Mouse (Mus musculus) midbrain, postnatal 0 days (tissue): Measurements from ENCODE around the gene Mboat2. TPM values are rescaled to one million over a fixed set of nuclear protein-coding genes. Genes with fewer than 3 reads are reported as not detected.
A peak's percentile ranks its signal among the peaks of the same experiment; 100 is the strongest.

Source experiments
- ATAC-seq: fragments of 200-750 bp; cut with Nextera tagmentation; 2 replicates; pipeline ENCODE4 v1.8.0; 2017; ENCODE audit warnings: moderate number of reproducible peaks, mild to moderate bottlenecking, moderate TSS enrichment, moderate library complexity; ENCODE audit not compliant: low FRiP score
- DNase-seq: peaks from one replicate; pipeline ENCODE4 v3.0.0-alpha.2; 2015; ENCODE audit warnings: low spot score
- H3K27ac ChIP-seq: fragments of 300-500 bp; sonication (generic); 2 replicates; pipeline ENCODE4 v1.5.1; 2014; ENCODE audit warnings: low read depth, mild to moderate bottlenecking, low read length, mixed read lengths
- H3K27me3 ChIP-seq: fragments of 300-500 bp; sonication (generic); 2 replicates; pipeline ENCODE4 v1.6.1; 2014; ENCODE audit warnings: low read length, control low read depth, mixed read lengths; ENCODE audit not compliant: insufficient read depth
- H3K36me3 ChIP-seq: fragments of 300-500 bp; sonication (generic); 2 replicates; pipeline ENCODE4 v1.6.1; 2014; ENCODE audit warnings: low read length, control low read depth, mixed read lengths; ENCODE audit not compliant: insufficient read depth
- H3K4me1 ChIP-seq: fragments of 300-500 bp; sonication (generic); 2 replicates; pipeline ENCODE4 v1.6.1; 2014; ENCODE audit warnings: mild to moderate bottlenecking, control low read depth, antibody characterized with exemption, low read length, mixed read lengths; ENCODE audit not compliant: insufficient read depth
- H3K4me2 ChIP-seq: fragments of 300-500 bp; sonication (generic); 2 replicates; pipeline ENCODE4 v1.6.1; 2014; ENCODE audit warnings: low read depth, mild to moderate bottlenecking, low read length, mixed read lengths; ENCODE audit not compliant: poor library complexity, severe bottlenecking
- H3K4me3 ChIP-seq: fragments of 300-500 bp; sonication (generic); 2 replicates; pipeline ENCODE4 v1.5.1; 2014; ENCODE audit warnings: low read depth, mild to moderate bottlenecking, low read length, moderate library complexity
- H3K9ac ChIP-seq: fragments of 300-500 bp; sonication (generic); replicated peaks from 2 replicates; pipeline ENCODE4 v1.6.1; 2014; ENCODE audit warnings: mild to moderate bottlenecking, low read length, moderate library complexity, mixed read lengths; ENCODE audit not compliant: poor library complexity, severe bottlenecking
- H3K9me3 ChIP-seq: fragments of 300-500 bp; sonication (generic); 2 replicates; pipeline ENCODE4 v1.6.1; 2016; ENCODE audit warnings: low read length, control low read depth
- CTCF ChIP-seq: IDR thresholded peaks from 2 replicates; pipeline ENCODE4 v1.5.1; 2016; ENCODE audit warnings: antibody characterized with exemption, mild to moderate bottlenecking
- WGBS: fragments of 180-500 bp; shearing (Covaris S2); extraction: QIAGEN DNeasy Blood & Tissue Kit; methylation state at CpG from one replicate; pipeline ENCODE4 v1.1.7; 2014; 5-methylcytosine and 5-hydroxymethylcytosine counted together
- polyA plus RNA-seq: library from polyadenylated mRNA; unstranded; fragments of >200 nt; fragmentation: Nextera tagmentation; extraction: Ambion mirVana; gene quantifications from 2 replicates; pipeline ENCODE4 v1.2.1, GENCODE M21; 2015
- total RNA-seq: library from RNA; depleted of rRNA; stranded (reverse); fragments of >200 nt; gene quantifications from 2 replicates; pipeline ENCODE4 v1.2.3, GENCODE M21; 2014

Gene Mboat2
- total and polyA plus RNA-seq, 2 experiments from 2014 or later, result 62.0 to 69.2 TPM

DNA sequence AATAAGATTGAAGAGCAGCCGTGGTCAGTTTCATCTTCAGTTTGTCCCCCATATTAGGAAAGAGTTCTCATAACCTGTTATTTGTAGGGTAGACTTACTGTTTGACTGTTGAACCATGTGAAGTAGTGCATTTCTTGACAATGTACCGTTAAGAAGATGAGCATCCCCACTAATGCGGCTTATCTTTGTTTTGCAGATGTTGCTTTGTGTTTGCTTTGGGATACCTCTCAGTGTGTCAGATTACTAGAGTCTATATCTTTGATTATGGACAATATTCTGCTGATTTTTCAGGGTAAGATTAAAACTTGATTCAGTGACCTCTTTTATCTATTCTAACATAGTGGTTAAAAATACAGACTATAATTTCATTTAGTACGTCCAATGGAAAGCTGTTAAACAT lies 93.3 kb downstream of the Mboat2 start:
- ATAC-seq, result no peak
- TF ChIP-seq CTCF, result no peak

DNA sequence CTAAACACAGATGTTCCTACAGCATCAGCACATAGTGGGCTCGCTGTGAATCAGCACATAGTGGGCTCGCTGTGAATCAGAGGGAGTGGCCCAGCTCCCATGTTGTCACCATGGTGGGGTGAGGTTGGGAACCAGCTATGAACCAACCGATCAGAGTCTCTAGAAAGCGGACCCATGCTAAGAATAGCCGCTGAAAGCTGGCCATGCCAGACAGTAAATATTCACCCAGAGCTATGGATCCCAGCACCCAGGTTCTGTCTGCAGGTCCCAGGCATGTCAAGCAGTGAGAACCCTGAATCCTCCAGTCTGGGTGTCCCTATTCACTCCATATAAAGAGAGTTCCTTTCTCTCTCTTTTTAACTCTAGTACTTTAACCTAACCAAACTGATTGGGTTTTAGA lies 94.6 kb downstream of the Mboat2 start:
- 80% methylated on average over 5 of the region's 5 CpGs for WGBS
- no peak overlapping the region for H3K4me2 ChIP-seq
- peaks cover 9% of the 10 kb centered on the region; the same call in 1 of the 2 replicates for H3K4me1 ChIP-seq
- no peak overlapping the region for H3K9ac ChIP-seq
- H3K27ac ChIP-seq, result no peak overlapping the region
- DNase-seq (no peak), ATAC-seq (no peak)
- TF ChIP-seq CTCF, result no peak
- H3K36me3 ChIP-seq, result no peaks in the 10 kb centered on the region
- no peaks in the 10 kb centered on the region for H3K27me3 ChIP-seq
- H3K4me3 ChIP-seq, result no peak overlapping the region
- no peaks in the 10 kb centered on the region for H3K9me3 ChIP-seq

More for the DNA sequence above, 93.3 kb downstream of the Mboat2 start:
- Histone ChIP-seq H3K9ac (no peak overlapping the region), H3K27me3 (no peaks in the 10 kb centered on the region), H3K4me1 (peaks cover 9% of the 10 kb centered on the region; the same call in 1 of the 2 replicates), H3K36me3 (no peaks in the 10 kb centered on the region), H3K4me2 (no peak overlapping the region), H3K9me3 (no peaks in the 10 kb centered on the region), H3K27ac (no peak overlapping the region), H3K4me3 (no peak overlapping the region)
- WGBS, result 77% methylated on average over 4 of the region's 4 CpGs
- no peak for DNase-seq

DNA sequence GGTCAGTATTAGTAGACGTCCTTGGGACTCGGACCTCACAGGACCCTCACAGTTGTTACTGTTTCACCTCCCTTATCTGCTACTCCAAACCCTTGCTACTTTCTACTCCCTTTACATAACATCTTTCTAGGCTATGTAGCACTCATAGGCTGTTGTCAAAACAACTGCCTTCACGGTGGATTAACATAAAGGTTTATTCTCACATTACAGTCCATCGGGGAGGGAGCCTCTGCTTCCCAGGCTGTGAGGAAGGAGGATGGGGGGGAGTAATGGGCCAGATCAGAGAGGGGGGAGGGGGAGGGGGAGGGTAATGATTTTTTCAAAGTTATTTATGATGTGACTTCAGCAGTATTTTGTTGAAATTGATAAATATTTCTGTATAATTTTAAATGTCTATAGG lies 95.0 kb downstream of the Mboat2 start:
- Histone ChIP-seq H3K27me3 (no peaks in the 10 kb centered on the region), H3K4me2 (no peak overlapping the region), H3K4me3 (no peak overlapping the region), H3K27ac (no peak overlapping the region), H3K36me3 (no peaks in the 10 kb centered on the region), H3K9me3 (no peaks in the 10 kb centered on the region), H3K4me1 (peaks cover 9% of the 10 kb centered on the region; the same call in 1 of the 2 replicates), H3K9ac (no peak overlapping the region)
- WGBS, result 35% methylated on average over 4 of the region's 4 CpGs
- DNase-seq, result no peak
- no peak for ATAC-seq
- TF ChIP-seq CTCF, result no peak

DNA sequence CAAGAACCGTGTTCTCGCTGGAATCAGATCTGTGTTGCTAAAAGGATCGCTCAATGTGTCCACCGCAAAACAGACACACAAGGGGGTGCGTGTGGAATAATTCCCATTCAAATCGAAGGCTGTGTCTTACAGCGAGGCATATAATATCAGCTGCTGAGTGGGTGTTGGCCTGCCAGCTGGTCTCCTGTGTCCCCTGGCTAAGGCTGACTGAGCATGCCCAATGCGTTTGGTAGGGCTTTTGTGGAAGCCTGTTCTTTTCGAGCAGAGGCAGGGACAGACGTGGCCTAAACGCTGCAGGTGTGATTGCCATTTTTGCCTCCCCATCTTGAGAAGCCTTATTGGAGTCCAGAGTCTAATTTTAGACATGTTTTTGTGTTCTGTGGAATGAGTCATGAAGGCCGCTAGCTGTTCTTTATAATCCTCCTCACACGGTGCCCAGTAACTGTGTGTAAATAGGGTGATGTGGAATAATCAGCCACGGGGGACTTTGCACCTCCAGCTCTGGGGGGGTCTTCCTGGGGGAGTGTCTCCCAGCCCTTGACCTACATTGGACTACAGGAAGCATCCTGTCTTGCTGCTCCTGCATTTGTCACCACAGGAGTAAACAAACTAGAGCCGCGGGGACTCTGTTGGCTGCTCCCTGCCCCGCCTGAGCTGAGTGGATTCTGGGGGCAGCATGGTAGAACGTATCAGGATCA lies 97.5 kb downstream of the Mboat2 start:
- ATAC-seq (peak; percentile 52; the same call in 1 of the 2 replicates), DNase-seq (peak; percentile 66)
- Histone ChIP-seq H3K9me3 (no peaks in the 10 kb centered on the region), H3K9ac (0 out of 2 replicates have a peak overlapping the region, but pooled peaks have one; percentile 3), H3K4me1 (peaks cover 9% of the 10 kb centered on the region; the same call in 1 of the 2 replicates), H3K27ac (peak overlapping the region; percentile 65), H3K4me2 (no peak overlapping the region; the same call in 1 of the 2 replicates), H3K36me3 (no peaks in the 10 kb centered on the region), H3K4me3 (no peak overlapping the region), H3K27me3 (no peaks in the 10 kb centered on the region)
- WGBS, result 36% methylated on average over 18 of the region's 18 CpGs
- TF ChIP-seq CTCF, result no peak

DNA sequence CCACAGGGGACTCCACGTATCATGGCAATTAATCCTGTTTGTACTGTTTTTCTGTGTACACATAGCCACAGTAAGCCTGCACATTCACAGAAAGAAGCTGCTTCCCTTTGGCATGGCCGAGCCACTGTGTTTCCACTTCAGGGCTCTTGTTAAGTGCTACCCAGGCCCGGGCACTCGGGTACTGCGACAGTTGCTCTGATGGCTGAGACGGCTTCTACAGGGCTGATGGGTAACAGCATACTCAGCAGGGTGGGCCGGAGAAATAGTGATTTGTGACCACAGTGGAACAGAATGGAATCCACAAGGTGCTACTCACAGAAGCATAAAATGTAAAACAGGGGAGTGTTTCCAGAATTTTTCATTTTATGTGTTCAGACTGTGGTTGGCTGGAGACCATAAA lies 98.4 kb downstream of the Mboat2 start:
- Histone ChIP-seq H3K4me3 (no peak overlapping the region), H3K27me3 (no peaks in the 10 kb centered on the region), H3K4me2 (no peak overlapping the region), H3K9me3 (no peaks in the 10 kb centered on the region), H3K4me1 (peaks cover 15% of the 10 kb centered on the region; the same call in 1 of the 2 replicates), H3K27ac (peak overlapping the region; percentile 65; the same call in 1 of the 2 replicates), H3K36me3 (no peaks in the 10 kb centered on the region), H3K9ac (no peak overlapping the region)
- no peak for TF ChIP-seq CTCF
- WGBS, result 46% methylated on average over 7 of the region's 7 CpGs
- DNase-seq (peak; percentile 32), ATAC-seq (no peak)

DNA sequence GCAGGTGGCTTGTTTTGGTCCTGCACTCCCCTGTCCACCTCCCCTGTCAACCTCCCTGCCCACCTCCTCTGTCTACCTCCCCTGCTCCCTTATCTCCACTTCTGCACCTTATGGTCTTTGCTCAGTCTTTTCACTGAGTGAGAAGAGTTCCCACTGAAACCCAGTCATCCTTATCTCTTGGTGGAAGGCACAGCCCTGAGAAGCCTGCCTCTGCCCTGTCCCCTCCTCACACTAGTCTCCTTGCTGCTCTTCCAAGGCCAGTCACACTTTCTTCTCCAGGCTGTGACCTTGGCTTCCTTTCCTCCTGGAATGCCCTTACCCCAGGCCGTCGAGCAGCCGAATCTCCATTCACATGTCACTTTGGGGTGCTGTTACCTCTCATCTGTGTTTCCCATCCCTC lies 100.1 kb downstream of the Mboat2 start:
- Histone ChIP-seq H3K4me1 (peaks cover 15% of the 10 kb centered on the region; the same call in 1 of the 2 replicates), H3K9ac (no peak overlapping the region), H3K36me3 (no peaks in the 10 kb centered on the region), H3K4me3 (no peak overlapping the region), H3K9me3 (no peaks in the 10 kb centered on the region), H3K27me3 (no peaks in the 10 kb centered on the region), H3K27ac (no peak overlapping the region), H3K4me2 (no peak overlapping the region)
- WGBS, result 74% methylated on average over 3 of the region's 3 CpGs
- TF ChIP-seq CTCF, result no peak
- DNase-seq (no peak), ATAC-seq (no peak)
